Mouse (Mus musculus) heart, embryonic 14.5 days (tissue): ENCODE results near the gene Mypop. TPM values are rescaled to one million over a fixed set of nuclear protein-coding genes. Genes with fewer than 3 reads are reported as not detected.

Experiments used
- ATAC-seq: fragments of 200-750 bp; cut with Nextera tagmentation; 2 replicates; pipeline ENCODE4 v1.8.0; 2017; ENCODE audit warnings: low read depth, moderate TSS enrichment; ENCODE audit not compliant: insufficient number of reproducible peaks, insufficient read depth, low FRiP score
- H3K27ac ChIP-seq, 2 experiments: fragments of 200-500 bp in 1 of 2; fragments of 300-500 bp in 1 of 2; sonication (generic) in 1 of 2; replicated peaks in 1 of 2; 2 replicates each; pipeline ENCODE4 v1.5.1; 2012 to 2014; ENCODE audit warnings: low read depth in 2 of 2, low read length in 2 of 2, control low read depth in 1 of 2, mild to moderate bottlenecking in 1 of 2, mixed read lengths in 1 of 2; ENCODE audit not compliant: control insufficient read depth in 1 of 2, insufficient read depth in 1 of 2
- H3K27me3 ChIP-seq: fragments of 300-500 bp; sonication (generic); 2 replicates; pipeline ENCODE4 v1.6.1; 2014; ENCODE audit warnings: mild to moderate bottlenecking, low read length, control low read depth; ENCODE audit not compliant: control insufficient read depth, insufficient read depth
- H3K36me3 ChIP-seq: fragments of 300-500 bp; sonication (generic); 2 replicates; pipeline ENCODE4 v1.6.1; 2014; ENCODE audit warnings: mild to moderate bottlenecking, control low read depth, low read length, mixed read lengths; ENCODE audit not compliant: control insufficient read depth, insufficient read depth
- H3K4me1 ChIP-seq, 2 experiments: fragments of 200-500 bp in 1 of 2; fragments of 300-500 bp in 1 of 2; sonication (generic) in 1 of 2; 2 replicates each; pipeline ENCODE4 v1.6.1; 2012 to 2014; ENCODE audit warnings: low read length in 2 of 2, control low read depth in 1 of 2, mixed read lengths in 1 of 2; ENCODE audit not compliant: control insufficient read depth in 2 of 2, insufficient read depth in 2 of 2
- H3K4me2 ChIP-seq: fragments of 300-500 bp; sonication (generic); 2 replicates; pipeline ENCODE4 v1.6.1; 2014; ENCODE audit warnings: mild to moderate bottlenecking, low read length
- H3K4me3 ChIP-seq, 2 experiments: fragments of 200-500 bp in 1 of 2; fragments of 300-500 bp in 1 of 2; sonication (generic) in 1 of 2; 2 replicates each; pipeline ENCODE4 v1.5.1; 2012 to 2014; ENCODE audit warnings: low read length in 2 of 2, mild to moderate bottlenecking in 2 of 2, control low read depth in 1 of 2, low read depth in 1 of 2, moderate library complexity in 1 of 2; ENCODE audit not compliant: control insufficient read depth in 1 of 2, insufficient read depth in 1 of 2
- H3K9ac ChIP-seq: fragments of 300-500 bp; sonication (generic); 2 replicates; pipeline ENCODE4 v1.6.1; 2014; ENCODE audit warnings: mild to moderate bottlenecking, low read length
- H3K9me3 ChIP-seq: fragments of 300-500 bp; sonication (generic); 2 replicates; pipeline ENCODE4 v1.6.1; 2016; ENCODE audit warnings: low read length, control low read depth; ENCODE audit not compliant: control insufficient read depth
- WGBS: fragments of 180-500 bp; shearing (Covaris S2); extraction: QIAGEN DNeasy Blood & Tissue Kit; methylation state at CpG from one replicate; pipeline ENCODE4 v1.1.7; 2014; 5-methylcytosine and 5-hydroxymethylcytosine counted together
- polyA plus RNA-seq: library from polyadenylated mRNA; unstranded; fragments of >200 nt; fragmentation: Nextera tagmentation; extraction: Ambion mirVana; gene quantifications from 2 replicates; pipeline ENCODE4 v1.2.1, GENCODE M21; 2014

The Mypop gene
- polyA plus RNA-seq, 1 experiment from 2014 or later, result 1.6 TPM

- ATAC-seq, result no peak
- Histone ChIP-seq H3K4me3 (peak overlapping the region; percentile 42 to 44), H3K4me1 (peaks cover 5 to 18% of the 10 kb centered on the region in 2 experiments), H3K36me3 (no peaks in the 10 kb centered on the region), H3K9me3 (no peaks in the 10 kb centered on the region), H3K27me3 (peaks cover 26% of the 10 kb centered on the region), H3K4me2 (peak overlapping the region; percentile 77), H3K9ac (peak overlapping the region; percentile 59), H3K27ac (no peak overlapping the region)
- WGBS, result 2% methylated on average over 54 of the region's 59 CpGs
Measured at GRCm38 (mm10) chr7:18991660-18992293, 732 bp downstream of the Mypop start.

- peak overlapping the region; percentile 77 for H3K4me2 ChIP-seq
- peak overlapping the region; percentile 42 to 44 for H3K4me3 ChIP-seq
- no peak for ATAC-seq
- no peaks in the 10 kb centered on the region for H3K9me3 ChIP-seq
- peaks cover 5 to 18% of the 10 kb centered on the region in 2 experiments for H3K4me1 ChIP-seq
- H3K9ac ChIP-seq, result peak overlapping the region; percentile 59
- peaks cover 26% of the 10 kb centered on the region for H3K27me3 ChIP-seq
- 2% methylated on average over 31 of the region's 31 CpGs for WGBS
- H3K36me3 ChIP-seq, result no peaks in the 10 kb centered on the region
- no peak overlapping the region for H3K27ac ChIP-seq
Measured at GRCm38 (mm10) chr7:18992294-18992675, 1.2 kb downstream of the Mypop start.

GRCm38 (mm10) chr7:18993036-18993435 is 2.0 kb downstream of the Mypop start:
- Histone ChIP-seq H3K27ac (no peak overlapping the region), H3K4me3 (no peak overlapping the region), H3K9ac (no peak overlapping the region), H3K4me2 (no peak overlapping the region; the same call in 1 of the 2 replicates), H3K9me3 (no peaks in the 10 kb centered on the region), H3K36me3 (no peaks in the 10 kb centered on the region), H3K4me1 (peaks cover 5 to 18% of the 10 kb centered on the region in 2 experiments), H3K27me3 (peaks cover 26% of the 10 kb centered on the region)
- WGBS, result 94% methylated on average over 5 of the region's 5 CpGs
- ATAC-seq, result no peak

GRCm38 (mm10) chr7:18998835-18999234 is 7.8 kb downstream of the Mypop start:
- no peak for ATAC-seq
- H3K4me2 ChIP-seq, result no peak overlapping the region
- peaks cover 0 to 23% of the 10 kb centered on the region in 2 experiments; a peak in 3 of 4 replicates for H3K4me1 ChIP-seq
- H3K36me3 ChIP-seq, result no peaks in the 10 kb centered on the region
- no peak overlapping the region for H3K4me3 ChIP-seq
- H3K27ac ChIP-seq, result no peak overlapping the region
- H3K9me3 ChIP-seq, result no peaks in the 10 kb centered on the region
- no peaks in the 10 kb centered on the region for H3K27me3 ChIP-seq
- 0 out of 2 replicates have a peak overlapping the region, but pooled peaks have one; percentile 8 for H3K9ac ChIP-seq
- 37% methylated on average over 9 of the region's 9 CpGs for WGBS

GRCm38 (mm10) chr7:19000421-19000820 is 9.4 kb downstream of the Mypop start:
- no peak for ATAC-seq
- Histone ChIP-seq H3K4me2 (peak overlapping the region; percentile 70), H3K9ac (peak overlapping the region; percentile 75), H3K27me3 (no peaks in the 10 kb centered on the region), H3K27ac (peak overlapping the region in 1 of 2 experiments; percentile 58; a peak in 2 of 4 replicates), H3K4me3 (peak overlapping the region; percentile 45 to 48), H3K4me1 (peaks cover 7 to 33% of the 10 kb centered on the region in 2 experiments), H3K36me3 (peaks cover 7% of the 10 kb centered on the region), H3K9me3 (no peaks in the 10 kb centered on the region)
- 27% methylated on average over 10 of the region's 10 CpGs for WGBS

GRCm38 (mm10) chr7:19001066-19001806 is 10.2 kb downstream of the Mypop start:
- Histone ChIP-seq H3K36me3 (peaks cover 15% of the 10 kb centered on the region), H3K9ac (peak overlapping the region; percentile 75), H3K27me3 (no peaks in the 10 kb centered on the region), H3K9me3 (no peaks in the 10 kb centered on the region), H3K4me3 (peak overlapping the region; percentile 45 to 48), H3K27ac (peak overlapping the region in 1 of 2 experiments; percentile 61; a peak in 2 of 4 replicates), H3K4me2 (peak overlapping the region; percentile 70), H3K4me1 (peaks cover 9 to 41% of the 10 kb centered on the region in 2 experiments)
- WGBS, result 28% methylated on average over 18 of the region's 18 CpGs
- no peak for ATAC-seq

- Histone ChIP-seq H3K27ac (peak overlapping the region in 1 of 2 experiments; percentile 61; a peak in 1 of 4 replicates), H3K4me1 (peaks cover 9 to 45% of the 10 kb centered on the region in 2 experiments), H3K4me2 (0 out of 2 replicates have a peak overlapping the region, but pooled peaks have one; percentile 70), H3K4me3 (no peak overlapping the region), H3K9ac (no peak overlapping the region; the same call in 1 of the 2 replicates), H3K36me3 (peaks cover 20% of the 10 kb centered on the region), H3K9me3 (no peaks in the 10 kb centered on the region), H3K27me3 (no peaks in the 10 kb centered on the region)
- no peak for ATAC-seq
- 76% methylated on average over 3 of the region's 3 CpGs for WGBS
Measured at GRCm38 (mm10) chr7:19001807-19002085, 10.7 kb downstream of the Mypop start.
